Mouse (Mus musculus) liver, adult 2 months (tissue): ENCODE data around the gene Ulk4.

Experiments used
- CTCF ChIP-seq: fragments of 200-500 bp; IDR thresholded peaks from 2 replicates; pipeline ENCODE4 v1.5.1; 2011; ENCODE audit warnings: low read depth, low read length, control low read depth
- POLR2A ChIP-seq: fragments of 200-500 bp; IDR thresholded peaks from 2 replicates; pipeline ENCODE4 v1.6.1; 2011; ENCODE audit warnings: low read length, control low read depth; ENCODE audit not compliant: insufficient read depth; ENCODE audit errors: extremely low read depth

GRCm38 (mm10) chr9:121080834-121081233 is 196.2 kb downstream of the Ulk4 start:
- no peak for TF ChIP-seq POLR2A
- no peak for TF ChIP-seq CTCF
